19 mouse cellular contexts compared by ENCODE assay signal in the genomic region with DNA sequence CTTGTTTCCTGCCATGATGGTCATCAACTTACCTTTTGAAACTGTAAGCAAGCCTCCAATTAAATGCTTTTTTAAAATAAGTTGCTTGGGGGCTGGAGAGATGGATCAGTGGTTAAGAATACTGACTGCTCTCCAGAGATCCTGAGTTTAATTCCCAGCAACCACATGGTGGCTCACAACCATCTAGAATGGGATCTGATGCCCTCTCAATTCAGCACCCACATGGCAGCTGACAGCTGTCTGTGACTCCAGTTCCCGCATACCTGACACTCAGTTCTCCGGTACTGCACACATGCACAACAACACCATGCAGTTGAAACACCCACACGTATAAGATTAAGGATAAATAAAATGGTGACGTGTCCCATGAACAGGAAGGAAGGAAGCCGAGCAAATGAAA. TPM values are rescaled to one million over a fixed set of nuclear protein-coding genes. Genes with fewer than 3 reads are reported as not detected.
DNase-seq lines count a peak whose midpoint lies in the region; ATAC-seq and TF ChIP-seq lines count a peak whose summit lies in the region.
"Had no signal": no experiment of that assay in that cellular context is flagged by ENCODE, and none has a peak within 500 bp of the region (broad histone marks: within the 10 kb centered on the region; RNA-seq: fewer than 3 reads in every experiment).

No protein-coding gene starts in this region.

- no peak for ATAC-seq in kidney, embryonic 16.5 days (ENCODE audit: low FRiP score, low TSS enrichment)
- no peak for ATAC-seq in lung, postnatal 0 days
- ATAC-seq: activated CD4-positive, CD25-positive, alpha-beta regulatory T cell, adult 4 months; forebrain, embryonic 13.5 days; forebrain, postnatal 0 days; Patski had no signal

- no peak; the same call in 1 of the 2 replicates for TF ChIP-seq CTCF in kidney, adult 2 months (conservative IDR thresholded peaks at IDR 0.05; ENCODE audit: insufficient read depth, insufficient read length, low read depth, low read length)
- TF ChIP-seq CTCF in lung, postnatal 0 days (IDR thresholded peaks at IDR 0.05): peak; percentile 9; the same call in 1 of the 2 replicates
- TF ChIP-seq CTCF in small intestine, adult 2 months (IDR thresholded peaks at IDR 0.05; ENCODE audit: extremely low read depth, insufficient read length, insufficient replicate concordance, low read depth, low read length): peak; percentile 5; the same call in 1 of the 2 replicates

- TF ChIP-seq EP300 in lung, postnatal 0 days (IDR thresholded peaks at IDR 0.05): peak; percentile 45; the same call in 1 of the 2 replicates

- H3K4me2 ChIP-seq in kidney, embryonic 16.5 days (replicated peaks; ENCODE audit: low read depth, low read length): no peak overlapping the region
- no peak overlapping the region for H3K4me2 ChIP-seq in lung, postnatal 0 days (replicated peaks; ENCODE audit: low read depth, low read length)
- H3K4me2 ChIP-seq: forebrain, embryonic 13.5 days; heart, embryonic 13.5 days had no signal

- no peaks in the 10 kb centered on the region for H3K27me3 ChIP-seq in kidney, adult 2 months (replicated peaks; ENCODE audit: control insufficient read depth, insufficient read depth, low read length)
- no peaks in the 10 kb centered on the region for H3K27me3 ChIP-seq in kidney, embryonic 16.5 days (ENCODE audit: insufficient read depth, low read length)
- no peaks in the 10 kb centered on the region for H3K27me3 ChIP-seq in lung, postnatal 0 days (replicated peaks; ENCODE audit: insufficient read depth, low read length)
- no peaks in the 10 kb centered on the region for H3K27me3 ChIP-seq in small intestine, adult 2 months (ENCODE audit: control insufficient read depth, insufficient read depth, low read length)
- H3K27me3 ChIP-seq: CH12.LX; forebrain, embryonic 13.5 days; heart, embryonic 13.5 days; Patski had no signal

- WGBS in kidney, adult 2 months: 55% methylated on average over 5 of the region's 5 CpGs
- WGBS in kidney, embryonic 16.5 days: 81% methylated on average over 5 of the region's 5 CpGs
- WGBS in lung, postnatal 0 days: 44% methylated on average over 5 of the region's 5 CpGs
- WGBS in small intestine, adult 2 months: 26% methylated on average over 5 of the region's 5 CpGs

- TF ChIP-seq POLR2A in kidney, adult 2 months (IDR thresholded peaks at IDR 0.05; ENCODE audit: low read depth, low read length): no peak
- no peak for TF ChIP-seq POLR2A in small intestine, adult 2 months (IDR thresholded peaks at IDR 0.05; ENCODE audit: low read depth, low read length)

- H3K27ac ChIP-seq in kidney, adult 2 months (ENCODE audit: insufficient read depth, low read depth, low read length): no peak overlapping the region
- no peak overlapping the region for H3K27ac ChIP-seq in kidney, embryonic 16.5 days (ENCODE audit: low read length)
- no peak overlapping the region for H3K27ac ChIP-seq in lung, postnatal 0 days (ENCODE audit: low read length)
- H3K27ac ChIP-seq in small intestine, adult 2 months (ENCODE audit: insufficient read depth, low read depth, low read length): peak overlapping the region; percentile 70
- H3K27ac ChIP-seq: embryonic facial prominence, embryonic 10.5 days; forebrain, embryonic 13.5 days; heart, embryonic 13.5 days had no signal

- peaks cover 7% of the 10 kb centered on the region; the same call in 1 of the 2 replicates for H3K4me1 ChIP-seq in kidney, adult 2 months (ENCODE audit: control insufficient read depth, insufficient read depth, low read length)
- peaks cover 12% of the 10 kb centered on the region for H3K4me1 ChIP-seq in kidney, embryonic 16.5 days (ENCODE audit: insufficient read depth, low read length)
- H3K4me1 ChIP-seq in lung, postnatal 0 days (ENCODE audit: insufficient read depth, low read depth, low read length): peaks cover 11% of the 10 kb centered on the region; the same call in 1 of the 2 replicates
- H3K4me1 ChIP-seq in small intestine, adult 2 months (ENCODE audit: control insufficient read depth, insufficient read depth, insufficient read length, low read length): peaks cover 4% of the 10 kb centered on the region; the same call in 1 of the 2 replicates

- peak; percentile 40 for DNase-seq in kidney, adult 2 months
- DNase-seq in kidney, postnatal 4 days: no peak
- peak; percentile 14 to 44 for DNase-seq in kidney, postnatal 25 days
- no peak for DNase-seq in lung, postnatal 0 days (ENCODE audit: low spot score)
- DNase-seq in lung, postnatal 14 days: no peak
- DNase-seq: adrenal gland, postnatal 14 days; cerebellum, adult 18-20 months; cerebellum, postnatal 10 days; forebrain, postnatal 0 days; gastrocnemius, postnatal 14 days; heart, postnatal 36 days had no signal

- no peaks in the 10 kb centered on the region for H3K36me3 ChIP-seq in kidney, adult 2 months (ENCODE audit: control insufficient read depth, insufficient read depth, low read length)
- H3K36me3 ChIP-seq in kidney, embryonic 16.5 days (ENCODE audit: insufficient read depth, low read length): no peaks in the 10 kb centered on the region
- no peaks in the 10 kb centered on the region for H3K36me3 ChIP-seq in lung, postnatal 0 days (ENCODE audit: insufficient read depth, low read length)
- H3K36me3 ChIP-seq in small intestine, adult 2 months (ENCODE audit: control insufficient read depth, insufficient read depth, low read length): no peaks in the 10 kb centered on the region
- H3K36me3 ChIP-seq: embryonic facial prominence, embryonic 10.5 days; heart, embryonic 13.5 days had no signal

- H3K9me3 ChIP-seq in kidney, embryonic 16.5 days (ENCODE audit: low read length): no peaks in the 10 kb centered on the region
- H3K9me3 ChIP-seq in lung, postnatal 0 days (ENCODE audit: low read length): no peaks in the 10 kb centered on the region
- H3K9me3 ChIP-seq: embryonic facial prominence, embryonic 10.5 days; forebrain, embryonic 13.5 days; heart, embryonic 13.5 days had no signal

- no peak overlapping the region for H3K4me3 ChIP-seq in kidney, adult 2 months (ENCODE audit: insufficient read depth, low read depth, low read length)
- no peak overlapping the region for H3K4me3 ChIP-seq in kidney, embryonic 16.5 days (ENCODE audit: low read length)
- H3K4me3 ChIP-seq in lung, postnatal 0 days (ENCODE audit: low read depth, low read length): no peak overlapping the region
- no peak overlapping the region for H3K4me3 ChIP-seq in small intestine, adult 2 months (ENCODE audit: low read depth, low read length)
- H3K4me3 ChIP-seq: embryonic facial prominence, embryonic 10.5 days; forebrain, embryonic 13.5 days; heart, embryonic 13.5 days had no signal

- H3K9ac ChIP-seq in kidney, embryonic 16.5 days (replicated peaks; ENCODE audit: low read length): no peak overlapping the region
- no peak overlapping the region for H3K9ac ChIP-seq in lung, postnatal 0 days (replicated peaks; ENCODE audit: low read depth)
- H3K9ac ChIP-seq: forebrain, embryonic 13.5 days; forebrain, postnatal 0 days; heart, embryonic 13.5 days had no signal

RNA-seq across cellular contexts. Expression of gene Dcaf12, which starts 3.6 kb away (rescaled TPM):
- polyA plus RNA-seq in kidney, adult 2 months (2012; rRNA removed): 26.3 and 30.9 TPM in 2 replicates
- polyA plus RNA-seq in kidney, embryonic 16.5 days (2015; fragmentation: Nextera tagmentation; extraction: Ambion mirVana): 75.8 and 76.6 TPM in 2 replicates
- 41.3 and 48.1 TPM in 2 replicates for polyA plus RNA-seq in lung, postnatal 0 days (2015; fragmentation: Nextera tagmentation; extraction: Ambion mirVana)
- polyA plus RNA-seq in small intestine, adult 2 months (2012; rRNA removed): 12.2 and 27.5 TPM in 2 replicates

RNA-seq across cellular contexts. Expression of gene Ubap1, which starts 30.5 kb away (rescaled TPM):
- 38.8 and 40.4 TPM in 2 replicates for polyA plus RNA-seq in kidney, adult 2 months (2012; rRNA removed)
- 59.9 and 62.7 TPM in 2 replicates for polyA plus RNA-seq in kidney, embryonic 16.5 days (2015; fragmentation: Nextera tagmentation; extraction: Ambion mirVana)
- 41.9 and 44.1 TPM in 2 replicates for polyA plus RNA-seq in lung, postnatal 0 days (2015; fragmentation: Nextera tagmentation; extraction: Ambion mirVana)
- 11.3 and 24.6 TPM in 2 replicates for polyA plus RNA-seq in small intestine, adult 2 months (2012; rRNA removed)

RNA-seq across cellular contexts. Expression of gene Ubap2, which starts 43.3 kb away (rescaled TPM):
- polyA plus RNA-seq in kidney, adult 2 months (2012; rRNA removed): 38.9 and 39.3 TPM in 2 replicates
- polyA plus RNA-seq in kidney, embryonic 16.5 days (2015; fragmentation: Nextera tagmentation; extraction: Ambion mirVana): 64.5 and 76.4 TPM in 2 replicates
- 18.2 and 21.4 TPM in 2 replicates for polyA plus RNA-seq in lung, postnatal 0 days (2015; fragmentation: Nextera tagmentation; extraction: Ambion mirVana)
- polyA plus RNA-seq in small intestine, adult 2 months (2012; rRNA removed): 60.7 and 80.3 TPM in 2 replicates

Comparison
In these comparisons a context has a peak if more than half of its experiments do, and no peak if none do; other contexts are left out.
1. DNase-seq: peak in kidney, adult 2 months (single experiment) and kidney, postnatal 25 days (2 of 2); none in kidney, postnatal 4 days (0 of 2), lung, postnatal 0 days (single experiment) and lung, postnatal 14 days (single experiment).